Mouse (Mus musculus) CD4-positive, CD25-positive, alpha-beta regulatory T cell, adult 9 weeks (primary cell): ENCODE data around the gene Rsph10b. TPM values are rescaled to one million over a fixed set of nuclear protein-coding genes. Genes with fewer than 3 reads are reported as not detected.

ENCODE experiments used
- polyA plus RNA-seq: library from polyadenylated mRNA; unstranded; fragments of 100-300 nt; shearing (Covaris generic); gene quantifications from one replicate; pipeline ENCODE4 v1.2.1, GENCODE M21; 2017

Rsph10b gene
- polyA plus RNA-seq = 0.93 TPM

GRCm38 (mm10) chr5:143932831-143933230 is at the start of gene Rsph10b:
TSS of gene Rsph10b (plus strand) at chr5:143933035.

DNA sequence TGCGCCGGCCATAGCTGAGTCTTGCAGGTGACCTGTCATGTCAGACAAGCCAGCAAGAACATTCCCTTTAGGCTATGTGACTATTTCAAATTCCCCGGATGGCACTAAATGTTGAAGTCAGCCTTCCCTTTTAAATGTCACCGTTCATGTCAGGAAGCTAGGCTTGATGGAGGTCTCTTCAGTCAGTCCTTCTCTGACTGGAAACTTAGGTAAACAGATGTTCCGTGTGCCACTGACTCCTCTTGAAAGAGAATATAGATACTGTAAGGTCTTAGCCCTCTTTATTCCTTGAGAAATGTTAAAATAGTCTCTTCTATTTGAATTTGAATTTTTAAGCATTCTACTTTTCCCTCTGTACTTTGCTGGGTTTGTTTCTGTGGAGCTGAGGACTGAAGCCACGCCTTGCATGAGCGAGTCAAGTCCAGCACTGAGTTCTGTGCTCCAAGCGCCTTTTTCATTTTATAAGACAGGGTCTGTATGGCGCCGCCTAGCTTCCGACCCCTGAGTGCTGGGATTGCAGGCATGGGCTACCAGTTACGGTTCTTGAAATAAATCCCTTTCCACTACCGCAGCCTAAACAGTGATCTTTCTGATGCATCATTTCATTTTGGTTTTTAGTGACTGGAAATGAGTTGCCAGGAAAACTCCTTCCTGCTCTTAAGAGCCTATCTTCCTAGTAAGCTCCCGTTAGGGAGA is 35.1 kb upstream of the Rsph10b start, which contains the start of gene Ankrd61:
Gene Ankrd61 (minus strand): TSS at position 51 of the 696 bp plus-strand sequence.

GRCm38 (mm10) chr5:143909417-143910400 is 23.1 kb upstream of the Rsph10b start, which contains the start of the genes Aimp2 and Pms2:
TSS of gene Aimp2 (minus strand) at chr5:143909847.
TSS of gene Pms2 (plus strand) at chr5:143909964.

DNA sequence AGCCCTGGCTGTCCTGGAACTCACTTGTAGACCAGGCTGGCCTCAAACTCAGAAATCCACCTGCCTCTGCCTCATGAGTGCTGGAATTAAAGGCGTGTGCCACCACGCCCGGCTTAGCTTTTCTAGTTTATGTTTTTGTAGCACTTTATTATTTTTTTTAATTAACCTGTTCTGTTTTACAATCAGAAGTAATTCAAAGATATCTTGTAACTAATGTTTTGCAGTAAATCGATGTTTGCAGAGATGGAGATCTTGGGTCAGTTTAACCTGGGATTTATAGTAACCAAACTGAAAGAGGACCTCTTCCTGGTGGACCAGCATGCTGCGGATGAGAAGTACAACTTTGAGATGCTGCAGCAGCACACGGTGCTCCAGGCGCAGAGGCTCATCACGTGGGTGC is 5.0 kb upstream of the Rsph10b start, which contains the start of gene Gm42421:
Gene Gm42421 (plus strand): TSS at position 301 of the 400 bp plus-strand sequence.

DNA sequence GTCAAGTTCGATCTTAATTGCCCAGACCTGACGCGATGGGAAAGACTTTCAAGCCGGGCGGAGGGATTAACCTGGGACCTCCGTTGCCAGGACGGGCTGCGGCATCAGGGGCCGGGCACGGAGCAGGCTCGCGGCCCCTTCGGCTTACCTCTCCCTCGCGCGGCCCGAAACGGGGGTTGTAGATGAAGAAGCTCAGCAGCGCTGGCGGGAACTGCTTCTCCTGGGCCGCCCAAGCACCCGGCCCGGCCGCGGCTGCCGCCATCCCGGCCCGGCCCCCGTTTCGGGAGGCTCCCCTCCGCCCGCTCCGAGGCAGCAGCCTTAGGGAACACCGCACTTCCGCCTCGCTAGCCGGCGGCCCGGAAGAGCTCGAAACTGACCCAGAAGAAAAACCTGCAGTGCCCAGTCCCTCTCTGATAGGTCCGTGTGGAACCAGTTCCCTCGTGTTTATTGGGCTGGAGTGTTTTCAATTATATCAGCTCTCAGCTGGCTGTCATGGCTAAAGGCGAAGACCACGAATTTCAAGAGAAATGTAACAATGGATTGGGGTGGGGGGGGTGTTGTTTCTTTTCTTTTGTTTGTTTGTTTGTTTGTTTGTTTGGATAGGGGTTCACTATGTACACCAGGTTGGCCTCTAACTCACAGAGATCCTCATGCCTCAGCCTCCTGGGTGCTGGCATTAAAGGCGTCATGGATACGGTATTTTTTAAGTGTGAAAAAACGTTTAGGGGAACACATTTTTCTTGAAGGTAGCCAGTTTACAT is 81.9 kb downstream of the Rsph10b start, which contains the start of gene Ccz1:
Gene Ccz1 (minus strand): TSS at position 327 of the 761 bp plus-strand sequence.

DNA sequence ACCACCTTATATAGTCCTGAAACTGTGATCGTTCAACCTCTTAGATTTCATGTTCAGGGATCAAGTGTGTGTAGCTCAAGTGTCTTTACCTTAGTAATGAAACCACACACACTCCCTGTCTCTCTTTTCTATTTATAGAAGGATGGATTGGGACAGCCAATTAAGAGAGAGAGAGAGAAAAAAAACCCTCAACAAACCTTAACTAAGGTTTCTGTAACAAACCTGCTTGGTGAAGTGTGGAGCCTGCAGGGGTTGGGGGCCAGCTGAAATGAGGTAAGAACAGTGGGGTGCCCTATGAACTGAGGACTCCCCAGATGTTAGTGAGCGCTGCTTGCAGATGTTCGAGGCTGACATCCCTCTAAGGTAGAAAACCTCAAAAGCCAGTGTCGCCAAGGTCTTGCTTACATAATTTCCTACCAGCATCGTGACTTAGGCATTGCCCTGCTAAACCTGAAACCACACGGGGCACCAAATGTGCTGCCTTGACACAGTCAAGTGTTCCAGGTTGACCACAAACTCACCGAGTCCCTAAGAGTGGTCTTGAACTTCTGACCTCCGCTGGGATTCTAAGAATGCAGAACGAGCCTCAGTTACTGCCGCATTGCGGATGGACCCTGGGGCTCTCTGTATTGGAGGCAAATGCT is 93.9 kb downstream of the Rsph10b start, which contains the start of gene Ocm:
Gene Ocm (minus strand): TSS at position 51 of the 644 bp plus-strand sequence.

Other genes starting within 250 kb of the Rsph10b start
- 14.1 TPM for gene Usp42, start 200.8 kb upstream of the Rsph10b start, polyA plus RNA-seq
- 51.8 TPM for gene Eif2ak1, start 115.2 kb upstream of the Rsph10b start, polyA plus RNA-seq
- gene Ankrd61, start 35.4 kb upstream of the Rsph10b start, polyA plus RNA-seq = 0.32 TPM
- 72.1 TPM for gene Aimp2, start 23.2 kb upstream of the Rsph10b start, polyA plus RNA-seq
- 45.7 TPM for gene Pms2, start 23.1 kb upstream of the Rsph10b start, polyA plus RNA-seq
- gene Gm42421, start 4.9 kb upstream of the Rsph10b start, polyA plus RNA-seq = 1.9 TPM
- 35.9 TPM for gene Ccz1, start 81.8 kb downstream of the Rsph10b start, polyA plus RNA-seq
- not detected for gene Ocm, start 93.6 kb downstream of the Rsph10b start, polyA plus RNA-seq
- 3.6 TPM for gene Lmtk2, start 167.4 kb downstream of the Rsph10b start, polyA plus RNA-seq